Mouse (Mus musculus): ENCODE data around the gene Hbb-y.
"Not testable (repeated sequence)": the region's sequence is repeated elsewhere in the genome, so short reads cannot be mapped to it uniquely, and the experiment has no call there.

Hbb-y gene

GRCm38 (mm10) chr7:103813152-103813551 lies 39.9 kb downstream of the Hbb-y start:
- not testable (repeated sequence) for DNase-seq (ENCODE audit: low read depth, low spot score)

- DNase-seq (ENCODE audit: low read depth, low spot score): no peak
These were observed 40.8 kb downstream of the Hbb-y start for GRCm38 (mm10) chr7:103812174-103812573.

GRCm38 (mm10) chr7:103811223-103811845 lies 41.7 kb downstream of the Hbb-y start:
- DNase-seq (ENCODE audit: low read depth, low spot score): no peak

- no peak for DNase-seq (ENCODE audit: low read depth, low spot score)
These were observed 42.3 kb downstream of the Hbb-y start for GRCm38 (mm10) chr7:103810746-103811145.

- no peak for DNase-seq (ENCODE audit: low read depth, low spot score)
These were observed 42.7 kb downstream of the Hbb-y start for GRCm38 (mm10) chr7:103810296-103810695.

GRCm38 (mm10) chr7:103809801-103810155 lies 43.2 kb downstream of the Hbb-y start:
- no peak for DNase-seq (ENCODE audit: low read depth, low spot score)

GRCm38 (mm10) chr7:103808971-103809800 lies 43.8 kb downstream of the Hbb-y start:
- no peak for DNase-seq (ENCODE audit: low read depth, low spot score)

GRCm38 (mm10) chr7:103808120-103808519 lies 44.9 kb downstream of the Hbb-y start:
- not testable (repeated sequence) for DNase-seq (ENCODE audit: low read depth, low spot score)

GRCm38 (mm10) chr7:103806856-103807255 lies 46.2 kb downstream of the Hbb-y start:
- DNase-seq (ENCODE audit: low read depth, low spot score): peak; percentile 11

Measured in WW6 (cell line).